Mouse (Mus musculus): ENCODE results near the gene Abracl. TPM values are rescaled to one million over a fixed set of nuclear protein-coding genes. Genes with fewer than 3 reads are reported as not detected.

The Abracl gene
- polyA plus RNA-seq, 1 experiment from 2014 or later = 163 TPM

Other genes starting within 250 kb of the Abracl start
- gene Txlnb, start 227.1 kb downstream of the Abracl start, polyA plus RNA-seq (2016; fragmentation: Nextera tagmentation; extraction: Ambion mirVana) = 0.31 and 0.56 TPM in 2 replicates
- gene Heca, start 75.2 kb downstream of the Abracl start, polyA plus RNA-seq (2016; fragmentation: Nextera tagmentation; extraction: Ambion mirVana) = 2.6 and 3.6 TPM in 2 replicates
- gene Reps1, start 32.6 kb upstream of the Abracl start, polyA plus RNA-seq (2016; fragmentation: Nextera tagmentation; extraction: Ambion mirVana) = 17.8 and 18.3 TPM in 2 replicates
- 0.54 and 0.87 TPM in 2 replicates for gene Ect2l, start 187.6 kb upstream of the Abracl start, polyA plus RNA-seq (2016; fragmentation: Nextera tagmentation; extraction: Ambion mirVana)
- gene Ccdc28a, start 211.7 kb upstream of the Abracl start, polyA plus RNA-seq (2016; fragmentation: Nextera tagmentation; extraction: Ambion mirVana) = 6.1 and 6.5 TPM in 2 replicates

All from limb, embryonic 10.5 days (tissue).